8 mouse cellular contexts compared by ENCODE assay signal in the genomic region with DNA sequence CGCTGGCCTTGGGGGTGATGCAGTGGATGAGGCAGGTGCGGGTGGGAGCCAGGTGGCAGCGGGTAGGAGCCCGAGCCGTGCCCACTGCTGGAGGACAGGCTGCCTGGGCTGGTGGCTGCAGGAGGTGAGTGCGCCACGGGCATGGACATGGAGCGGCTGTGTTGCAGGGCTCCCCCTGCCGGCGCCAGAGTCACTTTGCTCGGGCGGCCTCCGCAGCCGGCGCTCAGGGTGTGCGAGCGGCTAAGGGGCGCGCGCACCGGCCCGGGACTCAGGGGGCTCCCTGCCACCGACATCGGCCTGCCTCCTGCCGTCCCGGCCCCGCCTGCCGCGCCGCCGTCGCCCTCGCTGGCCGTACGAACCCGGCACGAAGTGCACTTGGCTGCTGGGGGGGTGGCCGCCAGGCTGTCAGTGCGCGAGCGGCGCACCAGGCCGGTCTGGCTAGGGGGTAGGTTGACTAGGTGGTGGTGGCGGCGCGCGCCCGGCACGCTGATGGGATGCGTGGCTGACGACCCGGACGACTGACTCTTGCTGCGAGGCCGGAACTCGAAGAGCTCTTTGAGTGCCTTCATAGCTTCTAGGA. TPM values are rescaled to one million over a fixed set of nuclear protein-coding genes. Genes with fewer than 3 reads are reported as not detected.
DNase-seq lines count a peak whose midpoint lies in the region; ATAC-seq lines count a peak whose summit lies in the region.

No protein-coding gene starts in this region.

- H3K9me3 ChIP-seq in heart, embryonic 14.5 days (ENCODE audit: control insufficient read depth, low read length): no peaks in the 10 kb centered on the region
- no peaks in the 10 kb centered on the region for H3K9me3 ChIP-seq in liver, embryonic 13.5 days (replicated peaks)
- H3K9me3 ChIP-seq in stomach, embryonic 14.5 days (ENCODE audit: control insufficient read depth, low read depth, low read length): no peaks in the 10 kb centered on the region

- ATAC-seq in erythroid progenitor cell, adult 5-6 weeks (replicated peaks; ENCODE audit: low FRiP score, poor library complexity, severe bottlenecking): peak; percentile 71
- peak; percentile 45 for ATAC-seq in heart, embryonic 14.5 days (ENCODE audit: insufficient number of reproducible peaks, insufficient read depth, low FRiP score, low read depth)
- ATAC-seq in liver, embryonic 13.5 days (ENCODE audit: low read depth): peak; percentile 63
- peak; percentile 56 for ATAC-seq in stomach, embryonic 14.5 days (ENCODE audit: insufficient number of reproducible peaks, insufficient read depth, low FRiP score, low read depth)

- peak; percentile 81 for DNase-seq in CD4-positive helper T cell, adult 2 months (ENCODE audit: low read depth, low spot score)
- peak; percentile 93 for DNase-seq in kidney, postnatal 14 days
- peak; percentile 82 for DNase-seq in liver, embryonic 13.5 days
- peak; percentile 69 to 83 for DNase-seq in natural killer cell, adult 2 months (ENCODE audit: low spot score in 2 of 2)

- peak overlapping the region; percentile 58 for H3K27ac ChIP-seq in brown adipose tissue, adult 24 weeks (replicated peaks; ENCODE audit: low read depth, low read length)
- peak overlapping the region; percentile 74 to 100 for H3K27ac ChIP-seq in heart, embryonic 14.5 days (replicated peaks in 1 of 2; ENCODE audit: control insufficient read depth in 1 of 2, insufficient read depth in 1 of 2, low read depth in 2 of 2, low read length in 2 of 2)
- peak overlapping the region; percentile 97 for H3K27ac ChIP-seq in liver, embryonic 13.5 days
- peak overlapping the region; percentile 39 for H3K27ac ChIP-seq in stomach, embryonic 14.5 days (ENCODE audit: low read length)

- peaks cover 23% of the 10 kb centered on the region for H3K4me1 ChIP-seq in brown adipose tissue, adult 24 weeks (ENCODE audit: control insufficient read depth, insufficient read depth, insufficient read length, low read length)
- H3K4me1 ChIP-seq in heart, embryonic 14.5 days (ENCODE audit: control insufficient read depth in 2 of 2, insufficient read depth in 2 of 2, low read length in 2 of 2): peaks cover 31 to 63% of the 10 kb centered on the region in 2 experiments
- peaks cover 67% of the 10 kb centered on the region for H3K4me1 ChIP-seq in liver, embryonic 13.5 days (replicated peaks)
- H3K4me1 ChIP-seq in stomach, embryonic 14.5 days (ENCODE audit: control insufficient read depth, insufficient read depth, low read length): peaks cover 49% of the 10 kb centered on the region

- H3K27me3 ChIP-seq in heart, embryonic 14.5 days (ENCODE audit: control insufficient read depth, insufficient read depth, low read length): 0 out of 2 replicates have a peak, but pooled peaks cover 3% of the 10 kb centered on the region
- H3K27me3 ChIP-seq in liver, embryonic 13.5 days: peaks cover 6% of the 10 kb centered on the region; the same call in 1 of the 2 replicates
- no peaks in the 10 kb centered on the region for H3K27me3 ChIP-seq in stomach, embryonic 14.5 days (ENCODE audit: control insufficient read depth, insufficient read depth, low read length)

- 1% methylated on average over 52 of the region's 56 CpGs for WGBS in heart, embryonic 14.5 days
- WGBS in liver, embryonic 13.5 days (ENCODE audit: insufficient replicate concordance): under 1% methylated on average over 56 of the region's 56 CpGs
- 2% methylated on average over 43 of the region's 56 CpGs for WGBS in stomach, embryonic 14.5 days

- peak overlapping the region; percentile 93 for H3K4me2 ChIP-seq in heart, embryonic 14.5 days (ENCODE audit: low read length)
- peak overlapping the region; percentile 97 for H3K4me2 ChIP-seq in liver, embryonic 13.5 days
- peak overlapping the region; percentile 92 for H3K4me2 ChIP-seq in stomach, embryonic 14.5 days (replicated peaks; ENCODE audit: low read depth, low read length)

- H3K4me3 ChIP-seq in brown adipose tissue, adult 24 weeks (ENCODE audit: insufficient read depth, low read depth, low read length): peak overlapping the region; percentile 68
- peak overlapping the region; percentile 68 to 84 for H3K4me3 ChIP-seq in heart, embryonic 14.5 days (ENCODE audit: control insufficient read depth in 1 of 2, insufficient read depth in 1 of 2, low read depth in 1 of 2, low read length in 2 of 2)
- peak overlapping the region; percentile 92 for H3K4me3 ChIP-seq in liver, embryonic 13.5 days (replicated peaks)
- peak overlapping the region; percentile 71 for H3K4me3 ChIP-seq in stomach, embryonic 14.5 days (ENCODE audit: low read depth, low read length)

- H3K9ac ChIP-seq in heart, embryonic 14.5 days (ENCODE audit: low read length): peak overlapping the region; percentile 97
- peak overlapping the region; percentile 97 for H3K9ac ChIP-seq in liver, embryonic 13.5 days
- peak overlapping the region; percentile 78 for H3K9ac ChIP-seq in stomach, embryonic 14.5 days (replicated peaks; ENCODE audit: low read depth, low read length)

- peaks cover 17% of the 10 kb centered on the region for H3K36me3 ChIP-seq in heart, embryonic 14.5 days (ENCODE audit: control insufficient read depth, insufficient read depth, low read length)
- H3K36me3 ChIP-seq in liver, embryonic 13.5 days: peaks cover 34% of the 10 kb centered on the region
- peaks cover 9% of the 10 kb centered on the region for H3K36me3 ChIP-seq in stomach, embryonic 14.5 days (ENCODE audit: control insufficient read depth, insufficient read depth, low read length)

RNA-seq across cellular contexts. Expression of a gene that starts 1.2 kb away (rescaled TPM):
- polyA plus RNA-seq in brown adipose tissue, adult 24 weeks (2012; ENCODE audit: insufficient read depth, insufficient read length, missing spikeins): 7.4 and 14.6 TPM in 2 replicates
- 13.4 and 14.1 TPM in 2 replicates for total RNA-seq in erythroid progenitor cell, adult 5-6 weeks (2015; ENCODE audit: low replicate concordance)
- 6.8 and 9.2 TPM in 2 replicates for total RNA-seq in erythroid progenitor cell, adult 5-6 weeks (2017; ENCODE audit: low replicate concordance)
- polyA plus RNA-seq in heart, embryonic 14.5 days (2014; fragmentation: Nextera tagmentation; extraction: Ambion mirVana): 4.1 and 4.5 TPM in 2 replicates
- 2.9 and 3.4 TPM in 2 replicates for polyA plus RNA-seq in liver, embryonic 13.5 days (2015; fragmentation: Nextera tagmentation; extraction: Ambion mirVana)
- 4.6 and 5.0 TPM in 2 replicates for polyA plus RNA-seq in stomach, embryonic 14.5 days (2014; fragmentation: Nextera tagmentation; extraction: Ambion mirVana)

Comparison
In these comparisons a context has a peak if more than half of its experiments do, and no peak if none do; other contexts are left out.
1. Peak in every context shown above with its lines: DNase-seq, ATAC-seq, H3K4me3 ChIP-seq and H3K27ac ChIP-seq.
2. H3K27ac ChIP-seq: peak in every context shown above with its lines; median percentile 97 in liver, embryonic 13.5 days; 87 in heart, embryonic 14.5 days; 58 in brown adipose tissue, adult 24 weeks; 39 in stomach, embryonic 14.5 days.